Mouse (Mus musculus): ENCODE data around the gene Mis12. TPM values are rescaled to one million over a fixed set of nuclear protein-coding genes. Genes with fewer than 3 reads are reported as not detected.

Mis12 gene
- polyA plus RNA-seq, 2 experiments: 13.3 to 14.7 TPM

DNA sequence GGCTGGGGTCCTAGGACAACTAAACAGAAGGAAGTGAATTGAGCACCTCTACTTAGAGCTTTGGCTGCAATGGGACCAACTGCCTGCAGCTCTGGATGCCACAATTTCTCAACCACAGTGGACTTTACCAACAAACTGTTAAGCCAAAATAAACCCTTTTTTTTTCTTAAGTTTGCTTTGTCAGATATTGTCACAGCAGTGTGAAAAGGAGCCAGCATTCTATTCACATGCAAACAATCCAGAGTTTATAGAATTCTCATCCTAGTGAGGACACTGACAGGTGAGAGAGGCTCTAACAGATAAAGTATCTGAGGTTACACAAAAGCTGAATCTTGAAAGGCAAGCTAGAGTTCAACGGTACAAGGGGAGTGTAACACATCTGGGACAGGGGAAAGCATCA, 2.4 kb upstream of the Mis12 start:
- H3K4me1 ChIP-seq (replicated peaks; ENCODE audit: control insufficient read depth in 2 of 2, insufficient read depth in 2 of 2, low read length in 1 of 2): peaks cover 10 to 19% of the 10 kb centered on the region in 2 experiments
- 61% methylated on average over 1 of the region's 1 CpGs for WGBS (ENCODE audit: insufficient replicate concordance)
- DNase-seq (ENCODE audit: low read depth in 3 of 3, low spot score in 3 of 3) (no peak), ATAC-seq (ENCODE audit: insufficient read depth) (no peak)
- peaks cover 15% of the 10 kb centered on the region for H3K36me3 ChIP-seq (replicated peaks; ENCODE audit: control insufficient read depth, insufficient read depth, low read depth)
- TF ChIP-seq EP300 (IDR thresholded peaks at IDR 0.05; ENCODE audit: low read depth): no peak
- TF ChIP-seq CTCF (IDR thresholded peaks at IDR 0.05; ENCODE audit: low read depth): no peak
- H3K4me3 ChIP-seq (ENCODE audit: insufficient read depth in 1 of 2, low read depth in 2 of 2, low read length in 2 of 2): no peak overlapping the region
- H3K27me3 ChIP-seq (ENCODE audit: control insufficient read depth, insufficient read depth, low read length): no peaks in the 10 kb centered on the region
- H3K9ac ChIP-seq (replicated peaks): no peak overlapping the region; the same call in 1 of the 2 replicates
- peak overlapping the region; percentile 93 for H3K4me2 ChIP-seq (ENCODE audit: low read depth)
- no peaks in the 10 kb centered on the region for H3K9me3 ChIP-seq (ENCODE audit: control insufficient read depth, low read length)
- no peak overlapping the region for H3K27ac ChIP-seq

- TF ChIP-seq EP300 (IDR thresholded peaks at IDR 0.05; ENCODE audit: low read depth) (no peak), CTCF (IDR thresholded peaks at IDR 0.05; ENCODE audit: low read depth) (no peak)
- WGBS (ENCODE audit: insufficient replicate concordance): 4% methylated on average over 28 of the region's 28 CpGs
- Histone ChIP-seq H3K36me3 (replicated peaks; ENCODE audit: control insufficient read depth, insufficient read depth, low read depth) (peaks cover 16% of the 10 kb centered on the region), H3K27me3 (ENCODE audit: control insufficient read depth, insufficient read depth, low read length) (no peaks in the 10 kb centered on the region), H3K4me3 (ENCODE audit: insufficient read depth in 1 of 2, low read depth in 2 of 2, low read length in 2 of 2) (peak overlapping the region; percentile 92 to 98), H3K4me1 (replicated peaks; ENCODE audit: control insufficient read depth in 2 of 2, insufficient read depth in 2 of 2, low read length in 1 of 2) (peaks cover 12 to 19% of the 10 kb centered on the region in 2 experiments), H3K27ac (peak overlapping the region; percentile 61), H3K4me2 (ENCODE audit: low read depth) (peak overlapping the region; percentile 93), H3K9me3 (ENCODE audit: control insufficient read depth, low read length) (no peaks in the 10 kb centered on the region), H3K9ac (replicated peaks) (peak overlapping the region; percentile 96)
- DNase-seq (ENCODE audit: low read depth in 3 of 3, low spot score in 3 of 3): peak in 2 of 3 experiments; percentile 15 to 26
- peak; percentile 3 for ATAC-seq (ENCODE audit: insufficient read depth)
Observed at GRCm38 (mm10) chr11:71018416-71019200, 803 bp upstream of the Mis12 start.

- no peak for ATAC-seq (ENCODE audit: insufficient read depth)
- peaks cover 48% of the 10 kb centered on the region for H3K36me3 ChIP-seq (replicated peaks; ENCODE audit: control insufficient read depth, insufficient read depth, low read depth)
- DNase-seq (ENCODE audit: low read depth in 3 of 3, low spot score in 3 of 3): no peak
- TF ChIP-seq CTCF (IDR thresholded peaks at IDR 0.05; ENCODE audit: low read depth): no peak
- H3K27me3 ChIP-seq (ENCODE audit: control insufficient read depth, insufficient read depth, low read length): peaks cover 7% of the 10 kb centered on the region
- no peaks in the 10 kb centered on the region for H3K4me1 ChIP-seq (replicated peaks; ENCODE audit: control insufficient read depth in 2 of 2, insufficient read depth in 2 of 2, low read length in 1 of 2)
- WGBS (ENCODE audit: insufficient replicate concordance): 73% methylated on average over 3 of the region's 3 CpGs
- no peak overlapping the region for H3K27ac ChIP-seq
- no peak overlapping the region for H3K4me2 ChIP-seq (ENCODE audit: low read depth)
- no peak overlapping the region for H3K9ac ChIP-seq (replicated peaks)
- no peaks in the 10 kb centered on the region for H3K9me3 ChIP-seq (ENCODE audit: control insufficient read depth, low read length)
- H3K4me3 ChIP-seq (ENCODE audit: insufficient read depth in 1 of 2, low read depth in 2 of 2, low read length in 2 of 2): no peak overlapping the region
Observed at GRCm38 (mm10) chr11:71028280-71028679, 8.9 kb downstream of the Mis12 start.

DNA sequence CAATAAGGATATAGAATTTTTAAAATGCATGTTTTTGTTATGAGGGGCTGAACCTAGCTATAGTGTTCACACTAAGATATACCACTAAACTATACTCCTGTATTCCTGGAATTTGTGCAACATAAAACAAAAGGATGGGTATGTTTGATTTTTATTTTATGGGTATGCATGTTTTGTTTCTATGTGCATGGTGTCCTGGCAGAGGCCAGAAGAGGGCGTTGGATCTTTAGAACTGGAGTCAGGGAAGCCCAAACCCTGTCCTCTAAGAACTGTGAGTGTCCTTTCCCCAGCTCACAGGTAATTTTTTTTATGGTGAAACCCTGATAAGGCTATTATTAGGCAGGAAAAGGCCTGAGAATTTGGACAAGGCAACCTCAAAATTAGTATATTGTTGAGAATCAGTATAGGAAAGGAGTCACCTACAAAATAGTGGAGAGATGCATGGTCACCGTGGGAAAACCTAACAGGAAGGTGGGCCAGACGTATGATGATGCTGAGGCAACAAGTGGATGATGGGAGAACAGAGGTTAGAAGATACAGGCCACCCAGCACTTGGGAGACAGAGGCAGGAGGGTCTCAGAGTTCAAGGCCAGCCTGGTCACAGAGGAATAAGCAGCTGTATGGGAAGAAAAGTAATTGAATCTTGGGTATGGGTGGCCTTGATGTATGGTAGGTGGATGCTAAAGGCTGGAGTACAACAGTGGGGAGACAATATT, 10.2 kb downstream of the Mis12 start:
- no peaks in the 10 kb centered on the region for H3K4me1 ChIP-seq (replicated peaks; ENCODE audit: control insufficient read depth in 2 of 2, insufficient read depth in 2 of 2, low read length in 1 of 2)
- peaks cover 37% of the 10 kb centered on the region for H3K36me3 ChIP-seq (replicated peaks; ENCODE audit: control insufficient read depth, insufficient read depth, low read depth)
- H3K4me2 ChIP-seq (ENCODE audit: low read depth): no peak overlapping the region
- no peaks in the 10 kb centered on the region for H3K9me3 ChIP-seq (ENCODE audit: control insufficient read depth, low read length)
- 76% methylated on average over 3 of the region's 3 CpGs for WGBS (ENCODE audit: insufficient replicate concordance)
- no peak for DNase-seq (ENCODE audit: low read depth in 3 of 3, low spot score in 3 of 3)
- H3K27ac ChIP-seq: no peak overlapping the region
- no peak for TF ChIP-seq EP300 (IDR thresholded peaks at IDR 0.05; ENCODE audit: low read depth)
- peaks cover 8% of the 10 kb centered on the region for H3K27me3 ChIP-seq (ENCODE audit: control insufficient read depth, insufficient read depth, low read length)
- H3K4me3 ChIP-seq (ENCODE audit: insufficient read depth in 1 of 2, low read depth in 2 of 2, low read length in 2 of 2): no peak overlapping the region
- no peak overlapping the region for H3K9ac ChIP-seq (replicated peaks)
- no peak for ATAC-seq (ENCODE audit: insufficient read depth)

- 46% methylated on average over 7 of the region's 7 CpGs for WGBS (ENCODE audit: insufficient replicate concordance)
Observed at GRCm38 (mm10) chr11:71032070-71032469, 12.7 kb downstream of the Mis12 start.

More at GRCm38 (mm10) chr11:71032070-71032469, 12.7 kb downstream of the Mis12 start:
- Histone ChIP-seq H3K4me1 (replicated peaks; ENCODE audit: control insufficient read depth in 2 of 2, insufficient read depth in 2 of 2, low read length in 1 of 2) (no peaks in the 10 kb centered on the region), H3K9me3 (ENCODE audit: control insufficient read depth, low read length) (no peaks in the 10 kb centered on the region), H3K36me3 (replicated peaks; ENCODE audit: control insufficient read depth, insufficient read depth, low read depth) (peaks cover 14% of the 10 kb centered on the region), H3K27ac (no peak overlapping the region), H3K27me3 (ENCODE audit: control insufficient read depth, insufficient read depth, low read length) (peaks cover 8% of the 10 kb centered on the region), H3K4me3 (ENCODE audit: insufficient read depth in 1 of 2, low read depth in 2 of 2, low read length in 2 of 2) (no peak overlapping the region), H3K4me2 (ENCODE audit: low read depth) (no peak overlapping the region), H3K9ac (replicated peaks) (no peak overlapping the region)
- ATAC-seq (ENCODE audit: insufficient read depth): no peak
- TF ChIP-seq CTCF (IDR thresholded peaks at IDR 0.05; ENCODE audit: low read depth) (no peak), EP300 (IDR thresholded peaks at IDR 0.05; ENCODE audit: low read depth) (no peak)
- no peak for DNase-seq (ENCODE audit: low read depth in 3 of 3, low spot score in 3 of 3)
